Mouse (Mus musculus) mouse trophoblast stem cell (cell line): ENCODE measurements at regions not wholly inside any gene's neighbourhood (a gene's known extent, or its start where the extent isn't known, plus 50 kb on each side); places are given as distances from the start of the nearest gene placed in this dataset.

ENCODE experiments used
- in situ Hi-C, 2 experiments: fragments of 300-500 bp; cut with MseI, MboI; formaldehyde crosslinking; loops; 2 replicates in 1 of 2; 3 replicates in 1 of 2; pipeline ENCODE4 v1.15.1; 2025

- in situ Hi-C loops, result no loop called here
Measured at GRCm38 (mm10) chr11:44229996-44230395, 169.9 kb upstream of the Il12b start.

GRCm38 (mm10) chr11:44235456-44235855 is 164.4 kb upstream of the Il12b start:
- in situ Hi-C loops, result no loop called here

GRCm38 (mm10) chr11:44238051-44238450 is 161.8 kb upstream of the Il12b start:
- in situ Hi-C loops, result no loop called here

GRCm38 (mm10) chr11:44238598-44238997 is 161.3 kb upstream of the Il12b start:
- in situ Hi-C loops, result no loop called here

- in situ Hi-C loops, result no loop called here
Measured at GRCm38 (mm10) chr11:44243184-44243583, 156.7 kb upstream of the Il12b start.

- in situ Hi-C loops, result no loop called here
Measured at GRCm38 (mm10) chr11:44251821-44252220, 148.0 kb upstream of the Il12b start.

GRCm38 (mm10) chr11:44260376-44261111 is 139.3 kb upstream of the Il12b start:
- in situ Hi-C loops, result no loop called here

- in situ Hi-C loops, result no loop called here
Measured at GRCm38 (mm10) chr11:44261657-44262056, 138.2 kb upstream of the Il12b start.

- in situ Hi-C loops, result no loop called here
Measured at GRCm38 (mm10) chr11:44262571-44262970, 137.3 kb upstream of the Il12b start.

- in situ Hi-C loops, result no loop called here
Measured at GRCm38 (mm10) chr11:44272268-44272667, 127.6 kb upstream of the Il12b start.

GRCm38 (mm10) chr11:44278521-44279208 is 121.2 kb upstream of the Il12b start:
- in situ Hi-C loops, result no loop called here

- in situ Hi-C loops, result no loop called here
Measured at GRCm38 (mm10) chr11:44285961-44286360, 113.9 kb upstream of the Il12b start.

GRCm38 (mm10) chr11:44288825-44289224 is 111.0 kb upstream of the Il12b start:
- in situ Hi-C loops, result no loop called here

GRCm38 (mm10) chr11:44303786-44304185 is 96.1 kb upstream of the Il12b start:
- in situ Hi-C loops, result no loop called here

- in situ Hi-C loops, result no loop called here
Measured at GRCm38 (mm10) chr11:44316061-44316460, 83.8 kb upstream of the Il12b start.

- in situ Hi-C loops, result no loop called here
Measured at GRCm38 (mm10) chr11:44319136-44319535, 80.7 kb upstream of the Il12b start.

GRCm38 (mm10) chr11:44323314-44323713 is 76.5 kb upstream of the Il12b start:
- in situ Hi-C loops, result loop anchor here in 1 of 2 experiments (10.0 kb wide), 2 partner anchors 229 to 539 kb away; no protein-coding TSS in a partner anchor

GRCm38 (mm10) chr11:44325066-44325465 is 74.8 kb upstream of the Il12b start:
- in situ Hi-C loops, result loop anchor here (5.0 to 10.0 kb wide), 3 partner anchors 230 to 543 kb away; no protein-coding TSS in a partner anchor

GRCm38 (mm10) chr11:44325525-44325924 is 74.3 kb upstream of the Il12b start:
- in situ Hi-C loops, result loop anchor here (5.0 to 10.0 kb wide), 3 partner anchors 231 to 543 kb away; no protein-coding TSS in a partner anchor

- in situ Hi-C loops, result loop anchor here (5.0 to 10.0 kb wide), 3 partner anchors 235 to 547 kb away; no protein-coding TSS in a partner anchor
Measured at GRCm38 (mm10) chr11:44329503-44329902, 70.4 kb upstream of the Il12b start.

- in situ Hi-C loops, result no loop called here
Measured at GRCm38 (mm10) chr11:44330438-44330837, 69.4 kb upstream of the Il12b start.

- in situ Hi-C loops, result no loop called here
Measured at GRCm38 (mm10) chr11:44330851-44331773, 68.8 kb upstream of the Il12b start.
